Mouse (Mus musculus) ES-Bruce4 (cell line): ENCODE measurements around the gene Rnf6. TPM values are rescaled to one million over a fixed set of nuclear protein-coding genes. Genes with fewer than 3 reads are reported as not detected.

Experiments used
- H3K27ac ChIP-seq: 2 replicates; pipeline ENCODE4 v1.5.1; 2012; ENCODE audit warnings: low read length, inconsistent platforms; ENCODE audit not compliant: insufficient read depth
- H3K27me3 ChIP-seq: 2 replicates; pipeline ENCODE4 v1.6.1; 2012; ENCODE audit warnings: mild to moderate bottlenecking, low read length, inconsistent platforms; ENCODE audit not compliant: control insufficient read depth, poor library complexity, insufficient read depth, severe bottlenecking
- H3K36me3 ChIP-seq: 2 replicates; pipeline ENCODE4 v1.6.1; 2012; ENCODE audit warnings: inconsistent platforms, mild to moderate bottlenecking, low read length, moderate library complexity; ENCODE audit not compliant: control insufficient read depth, poor library complexity, insufficient read depth, severe bottlenecking
- H3K4me1 ChIP-seq: one replicate; pipeline ENCODE4 v1.8.1; 2011; ENCODE audit warnings: low read length; ENCODE audit not compliant: control insufficient read depth, insufficient read depth
- H3K4me3 ChIP-seq: 2 replicates; pipeline ENCODE4 v1.5.1; 2011; ENCODE audit warnings: low read depth, mild to moderate bottlenecking, low read length
- H3K9ac ChIP-seq: 2 replicates; pipeline ENCODE4 v1.6.1; 2012; ENCODE audit warnings: low read depth, mild to moderate bottlenecking, inconsistent platforms; ENCODE audit not compliant: poor library complexity, severe bottlenecking
- H3K9me3 ChIP-seq: replicated peaks from 2 replicates; pipeline ENCODE4 v1.6.1; 2012; ENCODE audit warnings: mild to moderate bottlenecking, low read length, inconsistent platforms; ENCODE audit not compliant: control insufficient read depth, poor library complexity, insufficient read depth, severe bottlenecking
- CTCF ChIP-seq: IDR thresholded peaks from one replicate; pipeline ENCODE4 v1.8.1; 2011; ENCODE audit warnings: low read depth, low read length
- EP300 ChIP-seq: IDR thresholded peaks from 2 replicates; pipeline ENCODE4 v1.6.1; 2011; ENCODE audit warnings: low read depth, low read length; ENCODE audit not compliant: insufficient read depth
- POLR2A ChIP-seq: IDR thresholded peaks from one replicate; pipeline ENCODE4 v1.8.1; 2011; ENCODE audit warnings: low read length; ENCODE audit not compliant: insufficient read depth
- polyA plus RNA-seq: library from polyadenylated mRNA; stranded (reverse); fragments of >200 nt; gene quantifications from 2 replicates; pipeline ENCODE4 v1.2.4, GENCODE M21; 2011; ENCODE audit warnings: low read depth; ENCODE audit not compliant: missing spikeins, insufficient read depth, insufficient read length

Rnf6 gene
- polyA plus RNA-seq, 1 experiment = 40.2 TPM

DNA sequence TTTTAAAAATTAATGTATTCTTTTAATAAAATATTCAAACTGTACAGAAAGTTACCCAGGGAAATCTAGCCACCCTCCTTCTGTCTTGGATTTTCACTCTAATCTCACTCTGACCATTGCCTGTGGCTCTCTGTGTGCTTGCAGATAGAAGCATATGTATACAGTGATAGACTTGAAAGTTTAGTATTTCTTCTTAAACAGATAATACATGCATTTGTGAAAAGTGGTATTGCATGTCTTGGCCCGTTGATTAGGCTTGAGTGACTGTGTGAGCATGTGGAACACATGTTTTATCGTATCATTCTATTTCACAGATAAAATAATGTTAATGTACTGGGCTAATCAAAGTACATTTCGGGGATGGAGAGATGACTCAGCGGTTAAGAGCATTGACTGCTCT lies 23.8 kb upstream of the Rnf6 start:
- Histone ChIP-seq H3K9ac (no peak overlapping the region), H3K9me3 (no peaks in the 10 kb centered on the region), H3K4me3 (no peak overlapping the region), H3K36me3 (no peaks in the 10 kb centered on the region), H3K27ac (no peak overlapping the region), H3K4me1 (peaks cover 1% of the 10 kb centered on the region), H3K27me3 (no peaks in the 10 kb centered on the region)
- TF ChIP-seq POLR2A (no peak), CTCF (no peak), EP300 (no peak)

DNA sequence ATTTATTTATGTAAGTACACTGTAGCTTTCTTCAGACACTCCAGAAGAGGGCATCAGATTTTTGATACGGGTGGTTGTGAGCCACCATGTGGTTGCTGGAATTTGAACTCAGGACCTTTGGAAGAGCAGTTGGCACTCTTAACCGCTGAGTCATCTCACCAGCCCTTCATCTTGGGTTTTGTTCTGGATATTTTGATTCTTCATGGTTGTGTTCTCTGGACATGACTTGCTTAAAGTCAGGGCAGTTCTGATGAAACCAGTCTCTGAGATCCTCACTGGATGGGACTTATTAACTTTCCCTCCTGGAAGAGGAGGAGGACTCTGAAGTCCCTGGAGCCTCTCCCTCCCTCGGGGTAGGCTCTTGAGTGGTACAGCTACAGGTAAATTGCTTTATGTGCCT lies 19.8 kb upstream of the Rnf6 start:
- Histone ChIP-seq H3K4me1 (peaks cover 1% of the 10 kb centered on the region), H3K9me3 (no peaks in the 10 kb centered on the region), H3K36me3 (no peaks in the 10 kb centered on the region), H3K27me3 (no peaks in the 10 kb centered on the region), H3K9ac (no peak overlapping the region), H3K4me3 (no peak overlapping the region), H3K27ac (no peak overlapping the region)
- TF ChIP-seq CTCF = no peak
- TF ChIP-seq POLR2A = no peak

DNA sequence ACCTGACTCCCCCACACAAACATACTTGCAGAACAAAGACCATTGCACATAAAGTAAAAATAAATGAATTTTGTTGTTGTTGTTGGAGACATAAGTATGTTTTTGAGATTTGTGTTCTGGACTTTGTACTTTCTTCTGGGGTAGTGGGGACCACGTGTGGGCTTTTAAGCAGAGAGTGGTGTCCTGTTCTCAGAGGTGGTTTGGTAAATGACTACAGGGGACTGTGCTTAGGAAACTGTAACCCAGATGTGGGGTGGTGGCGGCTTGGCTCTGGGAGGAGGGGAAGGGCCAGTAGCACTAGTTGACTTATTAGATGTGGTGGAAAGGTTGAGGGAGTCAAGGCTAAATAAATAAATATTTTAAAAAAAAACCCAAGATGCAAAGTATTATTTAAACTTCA lies 19.4 kb upstream of the Rnf6 start:
- no peak overlapping the region for H3K9ac ChIP-seq
- TF ChIP-seq CTCF (no peak), POLR2A (no peak)
- H3K27me3 ChIP-seq = no peaks in the 10 kb centered on the region
- no peaks in the 10 kb centered on the region for H3K9me3 ChIP-seq
- no peak overlapping the region for H3K27ac ChIP-seq
- H3K36me3 ChIP-seq = no peaks in the 10 kb centered on the region; the same call in 1 of the 2 replicates
- peaks cover 1% of the 10 kb centered on the region for H3K4me1 ChIP-seq
- H3K4me3 ChIP-seq = no peak overlapping the region

DNA sequence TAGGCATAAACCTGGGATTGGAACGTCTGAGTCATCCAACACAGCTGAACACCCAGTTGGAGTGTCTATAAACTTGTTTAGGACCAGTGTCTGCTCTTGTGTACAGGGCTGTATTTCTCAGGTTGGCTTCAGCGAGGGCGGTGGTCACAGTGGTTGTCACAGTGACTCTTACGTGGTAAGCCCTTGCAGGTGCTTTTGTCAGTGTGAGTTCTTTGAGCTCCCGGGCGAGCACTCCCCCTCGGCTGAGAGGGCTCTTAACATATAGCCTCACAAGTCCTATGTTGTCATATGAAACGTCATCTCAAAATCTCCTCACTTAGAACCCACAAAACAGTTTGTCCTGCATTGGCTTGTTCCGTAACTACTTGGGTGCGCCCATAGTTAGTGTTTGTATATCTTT lies 16.9 kb upstream of the Rnf6 start:
- Histone ChIP-seq H3K9me3 (no peaks in the 10 kb centered on the region), H3K27ac (no peak overlapping the region), H3K9ac (no peak overlapping the region), H3K27me3 (no peaks in the 10 kb centered on the region), H3K4me1 (no peaks in the 10 kb centered on the region), H3K36me3 (no peaks in the 10 kb centered on the region; the same call in 1 of the 2 replicates), H3K4me3 (no peak overlapping the region)
- TF ChIP-seq CTCF (no peak), POLR2A (no peak), EP300 (no peak)

DNA sequence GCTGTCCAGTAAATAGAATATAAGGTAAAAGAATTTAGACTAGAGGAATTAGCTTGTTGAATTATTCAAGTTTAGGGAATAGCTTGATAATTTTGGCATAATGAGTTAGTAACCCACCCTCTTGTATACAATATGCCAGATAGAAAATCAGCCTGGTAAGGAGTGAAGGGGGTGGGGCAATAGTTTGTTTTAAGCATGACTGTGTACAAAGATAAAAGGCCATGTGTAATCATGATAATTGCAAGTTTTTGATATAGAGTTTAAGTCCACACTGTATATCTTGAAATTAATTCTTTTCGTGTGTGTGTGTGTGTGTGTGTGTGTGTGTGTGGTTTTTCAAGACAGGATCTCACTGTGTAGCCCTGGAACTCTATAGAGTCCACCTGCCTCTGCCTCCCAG lies 13.0 kb upstream of the Rnf6 start:
- no peak for TF ChIP-seq CTCF
- no peak for TF ChIP-seq POLR2A
- no peak for TF ChIP-seq EP300
- H3K4me1 ChIP-seq = no peaks in the 10 kb centered on the region
- no peak overlapping the region for H3K4me3 ChIP-seq
- H3K27me3 ChIP-seq = no peaks in the 10 kb centered on the region
- no peaks in the 10 kb centered on the region for H3K9me3 ChIP-seq
- no peak overlapping the region for H3K27ac ChIP-seq
- H3K36me3 ChIP-seq = no peaks in the 10 kb centered on the region; the same call in 1 of the 2 replicates
- no peak overlapping the region for H3K9ac ChIP-seq

DNA sequence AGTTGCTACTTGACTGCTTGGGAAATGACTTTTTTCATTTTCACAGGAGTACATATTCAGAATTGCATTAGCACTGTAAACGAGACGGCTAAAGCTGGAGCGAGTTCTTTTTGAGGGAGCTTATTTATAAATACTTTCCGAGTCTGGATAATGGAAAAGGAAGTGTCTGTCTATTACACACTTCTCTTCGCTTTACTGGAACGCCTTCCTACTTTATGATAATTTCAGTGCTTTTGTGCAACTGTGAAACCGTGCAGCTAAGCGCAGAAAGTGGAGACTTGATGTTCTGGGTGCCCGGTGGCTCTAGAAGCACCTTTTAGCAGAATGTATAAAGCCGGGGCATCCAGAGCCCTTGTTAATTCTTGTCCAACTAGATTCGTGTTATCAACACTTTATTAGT lies 11.5 kb upstream of the Rnf6 start:
- Histone ChIP-seq H3K27ac (no peak overlapping the region), H3K9me3 (no peaks in the 10 kb centered on the region), H3K9ac (no peak overlapping the region), H3K36me3 (no peaks in the 10 kb centered on the region; the same call in 1 of the 2 replicates), H3K4me1 (no peaks in the 10 kb centered on the region), H3K27me3 (no peaks in the 10 kb centered on the region), H3K4me3 (no peak overlapping the region)
- TF ChIP-seq EP300 (no peak), POLR2A (no peak), CTCF (no peak)
